Mouse (Mus musculus) testis, postnatal 10 days (tissue): ENCODE measurements around the gene Spo11.

Experiments
- DNase-seq: peaks from one replicate; pipeline ENCODE4 v3.0.0; 2021; ENCODE audit warnings: low spot score

Spo11 gene

GRCm38 (mm10) chr2:172977409-172978130, at the start of gene Spo11:
TSS of gene Spo11 (plus strand) at chr2:172977700.
- DNase-seq, result no peak

- no peak for DNase-seq
Observed at GRCm38 (mm10) chr2:172929905-172930436, 47.5 kb upstream of the Spo11 start.

- no peak for DNase-seq
Observed at GRCm38 (mm10) chr2:172931137-172931898, 46.2 kb upstream of the Spo11 start.

- no peak for DNase-seq
Observed at GRCm38 (mm10) chr2:172933631-172934419, 43.7 kb upstream of the Spo11 start.

- no peak for DNase-seq
Observed at GRCm38 (mm10) chr2:172934420-172934788, 43.1 kb upstream of the Spo11 start.

GRCm38 (mm10) chr2:172934891-172935740, 42.4 kb upstream of the Spo11 start:
- no peak for DNase-seq

GRCm38 (mm10) chr2:172935776-172936562, 41.5 kb upstream of the Spo11 start:
- DNase-seq, result no peak

- DNase-seq, result no peak
Observed at GRCm38 (mm10) chr2:172936844-172937243, 40.7 kb upstream of the Spo11 start.

- DNase-seq, result no peak
Observed at GRCm38 (mm10) chr2:172937326-172938190, 39.9 kb upstream of the Spo11 start.

GRCm38 (mm10) chr2:172938761-172939638, 38.5 kb upstream of the Spo11 start:
- DNase-seq, result peak; percentile 52

- no peak for DNase-seq
Observed at GRCm38 (mm10) chr2:172939639-172940002, 37.9 kb upstream of the Spo11 start.

- peak; percentile 75 for DNase-seq
Observed at GRCm38 (mm10) chr2:172940003-172940798, 37.3 kb upstream of the Spo11 start, which contains the start of gene Bmp7. TSS of gene Bmp7 (minus strand) at chr2:172940321.

GRCm38 (mm10) chr2:172940799-172941163, 36.7 kb upstream of the Spo11 start:
- peak; percentile 61 for DNase-seq

GRCm38 (mm10) chr2:172949051-172949450, 28.4 kb upstream of the Spo11 start:
- no peak for DNase-seq

- DNase-seq, result peak; percentile 54
Observed at GRCm38 (mm10) chr2:172950119-172950676, 27.3 kb upstream of the Spo11 start.

- no peak for DNase-seq
Observed at GRCm38 (mm10) chr2:172950722-172951121, 26.8 kb upstream of the Spo11 start.

- DNase-seq, result no peak
Observed at GRCm38 (mm10) chr2:172951976-172952375, 25.5 kb upstream of the Spo11 start.
